Comparison of ENCODE assay signal across 27 mouse cellular contexts in genomic region chr9:67066616-67067015, GRCm38 (mm10).
"Had no signal": no experiment of that assay in that cellular context is flagged by ENCODE, and none has a peak within 500 bp of the region (broad histone marks: within the 10 kb centered on the region; RNA-seq: fewer than 3 reads in every experiment).

No protein-coding gene starts in this region.

- DNase-seq: gastrocnemius, adult 2 months; gastrocnemius, postnatal 10 days; gastrocnemius, postnatal 25 days; heart, postnatal 10 days; heart, postnatal 4 days; kidney, adult 18-20 months; kidney, adult 8-10 months; kidney, postnatal 10 days; kidney, postnatal 25 days; kidney, postnatal 4 days; liver; liver, embryonic 13.5 days; liver, postnatal 0 days had no signal

- ATAC-seq: hindbrain, embryonic 16.5 days; inflammation-experienced regulatory T-cells, adult 6 months; intestine, embryonic 15.5 days; intestine, postnatal 0 days; liver, postnatal 0 days had no signal

- H3K4me3 ChIP-seq: gastrocnemius, adult 2 months; heart, embryonic 10.5 days; heart, embryonic 12.5 days; hindbrain, embryonic 10.5 days; hindbrain, embryonic 12.5 days; intestine, embryonic 15.5 days; layer of hippocampus, adult 2 months; left cerebral cortex, adult 2 months; limb, embryonic 13.5 days; liver, embryonic 13.5 days; liver, embryonic 15.5 days had no signal

- H3K9me3 ChIP-seq: heart, embryonic 10.5 days; heart, embryonic 12.5 days; hindbrain, embryonic 10.5 days; hindbrain, embryonic 12.5 days; intestine, embryonic 15.5 days; limb, embryonic 13.5 days; liver, embryonic 13.5 days; liver, embryonic 15.5 days had no signal

- H3K4me2 ChIP-seq: heart, embryonic 12.5 days; hindbrain, embryonic 12.5 days; hindbrain, embryonic 14.5 days; intestine, embryonic 15.5 days; limb, embryonic 13.5 days; liver, embryonic 11.5 days; liver, embryonic 13.5 days; liver, embryonic 15.5 days had no signal

- H3K36me3 ChIP-seq: heart, embryonic 10.5 days; heart, embryonic 12.5 days; hindbrain, embryonic 10.5 days; hindbrain, embryonic 12.5 days; intestine, embryonic 15.5 days; limb, embryonic 13.5 days; liver, embryonic 13.5 days; liver, embryonic 15.5 days had no signal

- H3K27ac ChIP-seq: heart, embryonic 10.5 days; hindbrain, embryonic 10.5 days; hindbrain, embryonic 12.5 days; hindbrain, embryonic 14.5 days; intestine, embryonic 15.5 days; layer of hippocampus, adult 2 months; left cerebral cortex, adult 2 months; limb, embryonic 13.5 days; liver, embryonic 13.5 days; liver, embryonic 15.5 days had no signal

- H3K27me3 ChIP-seq: heart, embryonic 12.5 days; hindbrain, embryonic 12.5 days; intestine, embryonic 15.5 days; limb, embryonic 13.5 days; liver, embryonic 13.5 days; liver, embryonic 15.5 days had no signal

- H3K4me1 ChIP-seq: hindbrain, embryonic 12.5 days had no signal

- H3K9ac ChIP-seq: heart, embryonic 12.5 days; hindbrain, embryonic 12.5 days; hindbrain, embryonic 14.5 days; intestine, embryonic 15.5 days; limb, embryonic 13.5 days; liver, embryonic 13.5 days; liver, embryonic 15.5 days; liver, postnatal 0 days had no signal
